Mouse (Mus musculus) spleen, adult 2 months (tissue): ENCODE results near the gene Cadm1.

ENCODE experiments used
- CTCF ChIP-seq: fragments of 200-500 bp; IDR thresholded peaks from 2 replicates; pipeline ENCODE4 v1.5.1; 2011; ENCODE audit warnings: mild to moderate bottlenecking, inconsistent platforms; ENCODE audit not compliant: insufficient read depth, insufficient read length, insufficient replicate concordance; ENCODE audit errors: extremely low read depth
- POLR2A ChIP-seq: fragments of 200-500 bp; IDR thresholded peaks from 2 replicates; pipeline ENCODE4 v1.6.1; 2011; ENCODE audit warnings: low read depth, low read length, inconsistent platforms

DNA sequence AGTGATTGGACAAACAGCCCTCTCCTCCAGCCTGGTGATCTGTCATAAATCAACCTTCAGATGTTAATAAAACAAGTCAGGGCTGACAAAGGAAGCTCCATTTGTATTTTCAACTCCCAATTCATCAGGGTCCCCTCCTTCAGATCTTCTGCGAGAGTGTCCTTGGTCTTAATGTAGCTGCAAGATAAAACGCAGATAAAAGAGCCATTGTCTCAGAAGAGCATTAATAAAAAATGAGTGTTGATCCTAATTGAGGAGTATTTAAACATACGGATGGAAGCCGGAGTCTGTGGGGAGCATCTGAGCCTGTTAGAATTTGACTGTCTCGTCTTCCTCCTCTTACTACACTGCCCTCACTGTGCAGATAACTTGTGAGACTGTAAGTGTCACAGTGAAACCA is 234.9 kb downstream of the Cadm1 start:
- no peak for TF ChIP-seq CTCF
- no peak for TF ChIP-seq POLR2A
